Mouse (Mus musculus): Measurements from ENCODE around the gene Tbx3. TPM values are rescaled to one million over a fixed set of nuclear protein-coding genes. Genes with fewer than 3 reads are reported as not detected.

The Tbx3 gene
- total RNA-seq, 4 experiments from 2014 or later, result 2.2 to 4.8 (median 3.4) TPM

GRCm38 (mm10) chr5:119661474-119661873, 9.0 kb upstream of the Tbx3 start:
- DNase-seq (ENCODE audit: low spot score in 2 of 2), result no peak

DNA sequence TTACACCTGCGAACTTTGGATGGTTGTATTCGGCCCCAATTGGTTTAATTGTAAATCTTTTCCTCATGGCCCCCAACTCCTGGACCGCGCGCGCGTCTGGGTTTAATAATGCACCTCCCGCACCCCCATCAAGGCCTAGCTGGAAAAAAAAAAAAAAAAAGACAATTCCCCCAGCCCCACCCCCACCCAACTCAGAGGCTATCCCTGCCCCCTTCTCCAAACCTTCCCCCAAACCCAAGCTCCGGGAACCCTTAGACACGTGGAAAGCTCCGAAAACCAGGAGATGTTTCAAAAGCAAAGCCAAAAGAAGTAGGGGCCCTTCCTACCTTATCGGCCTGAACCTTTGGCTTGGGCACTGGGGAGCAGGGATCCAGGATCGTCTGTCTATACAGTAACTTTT, 8.1 kb upstream of the Tbx3 start:
- DNase-seq (ENCODE audit: low spot score in 2 of 2), result no peak

DNA sequence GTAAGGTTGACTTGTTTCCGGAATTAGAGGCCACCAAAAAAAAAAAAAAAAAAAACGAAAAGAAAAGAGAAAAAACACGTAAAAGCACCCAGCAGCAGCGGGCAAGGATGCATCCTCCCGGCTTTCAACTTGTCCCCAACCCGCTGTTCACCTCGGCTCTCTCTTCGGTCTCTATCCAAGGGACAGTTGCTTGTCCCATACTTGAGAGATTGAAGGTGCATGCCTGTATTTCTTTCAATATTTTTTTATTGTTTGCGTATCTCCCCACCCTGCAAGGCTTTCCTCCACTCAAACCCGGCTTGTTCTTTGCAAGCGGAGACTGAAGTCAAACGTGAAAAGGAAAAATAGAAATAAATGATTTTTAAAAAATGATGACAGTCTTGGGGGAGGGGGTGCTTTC, 7.7 kb upstream of the Tbx3 start:
- DNase-seq (ENCODE audit: low spot score in 2 of 2), result no peak

DNA sequence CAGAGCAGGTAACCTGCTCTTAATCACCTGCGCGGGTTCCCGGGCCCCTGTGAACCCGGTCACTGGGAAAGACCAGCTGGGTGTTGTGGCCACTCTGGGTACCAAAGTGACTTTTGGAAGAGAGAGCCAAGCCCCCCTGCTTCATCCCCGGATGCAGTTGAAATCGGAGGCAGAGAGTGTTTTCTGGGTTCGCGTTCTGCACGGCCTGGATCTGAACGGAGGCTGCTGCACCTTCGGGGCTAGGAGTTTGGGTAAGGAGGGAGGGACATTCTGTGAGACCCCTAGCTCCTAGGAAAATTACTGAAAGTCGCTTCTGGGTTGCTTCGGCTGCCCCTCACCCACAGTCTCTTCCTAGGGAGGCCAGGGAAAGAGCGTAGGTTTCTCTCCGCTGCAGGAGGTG, 7.2 kb upstream of the Tbx3 start:
- no peak for DNase-seq (ENCODE audit: low spot score in 2 of 2)

DNA sequence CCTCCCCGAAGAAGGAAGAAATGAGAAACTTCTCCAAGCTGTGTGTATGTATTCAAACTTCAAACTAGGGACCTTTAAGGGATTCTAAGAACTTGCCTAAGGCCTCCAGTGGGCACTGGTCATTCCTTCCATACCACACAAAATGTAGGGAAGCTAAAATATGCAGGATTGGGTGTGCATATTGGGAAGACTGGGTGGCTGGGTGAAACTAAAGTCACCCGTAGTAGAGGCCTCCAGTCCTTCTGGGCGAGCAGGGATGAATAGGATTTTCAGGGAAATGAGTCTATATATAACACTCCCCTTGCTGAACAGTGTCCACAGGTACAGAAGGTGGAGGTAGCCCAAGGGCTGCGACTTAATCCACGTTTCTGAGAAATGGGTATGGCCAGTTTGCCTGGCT, 6.7 kb upstream of the Tbx3 start:
- no peak for DNase-seq (ENCODE audit: low spot score in 2 of 2)

GRCm38 (mm10) chr5:119665739-119666138, 4.7 kb upstream of the Tbx3 start:
- DNase-seq (ENCODE audit: low spot score in 2 of 2), result no peak

DNA sequence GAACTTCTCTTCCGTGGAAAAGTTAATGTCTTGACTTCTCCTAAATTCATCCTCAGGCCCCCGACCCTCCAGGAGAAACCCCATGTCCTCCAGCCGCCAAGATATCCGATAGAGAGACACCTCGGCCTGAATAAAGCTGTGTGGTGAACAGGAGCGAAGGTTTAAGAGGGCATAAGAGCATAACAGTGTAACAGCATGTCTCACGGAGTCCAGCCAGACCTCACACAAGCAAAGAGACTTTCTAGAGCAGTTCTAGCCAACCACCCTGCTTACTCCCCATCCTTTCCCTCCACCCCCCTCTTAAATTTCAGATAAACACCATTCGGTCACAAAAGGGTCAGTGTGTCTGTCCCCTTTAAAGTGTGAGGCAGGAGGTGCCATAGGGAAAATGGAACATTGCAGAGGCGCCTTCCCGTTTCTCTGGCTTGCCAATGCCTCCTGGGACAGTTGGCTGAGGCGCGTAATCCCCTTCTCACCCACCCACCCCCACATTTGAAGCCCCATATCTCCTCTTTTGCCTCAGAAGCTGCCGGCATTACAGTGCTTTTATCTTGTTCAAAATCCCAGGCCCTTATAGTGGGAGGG, 3.0 kb upstream of the Tbx3 start:
- no peak for DNase-seq (ENCODE audit: low spot score in 2 of 2)

GRCm38 (mm10) chr5:119668191-119668912, 2.1 kb upstream of the Tbx3 start:
- no peak for DNase-seq (ENCODE audit: low spot score in 2 of 2)

GRCm38 (mm10) chr5:119668913-119669411, 1.5 kb upstream of the Tbx3 start:
- DNase-seq (ENCODE audit: low spot score in 2 of 2), result no peak

DNA sequence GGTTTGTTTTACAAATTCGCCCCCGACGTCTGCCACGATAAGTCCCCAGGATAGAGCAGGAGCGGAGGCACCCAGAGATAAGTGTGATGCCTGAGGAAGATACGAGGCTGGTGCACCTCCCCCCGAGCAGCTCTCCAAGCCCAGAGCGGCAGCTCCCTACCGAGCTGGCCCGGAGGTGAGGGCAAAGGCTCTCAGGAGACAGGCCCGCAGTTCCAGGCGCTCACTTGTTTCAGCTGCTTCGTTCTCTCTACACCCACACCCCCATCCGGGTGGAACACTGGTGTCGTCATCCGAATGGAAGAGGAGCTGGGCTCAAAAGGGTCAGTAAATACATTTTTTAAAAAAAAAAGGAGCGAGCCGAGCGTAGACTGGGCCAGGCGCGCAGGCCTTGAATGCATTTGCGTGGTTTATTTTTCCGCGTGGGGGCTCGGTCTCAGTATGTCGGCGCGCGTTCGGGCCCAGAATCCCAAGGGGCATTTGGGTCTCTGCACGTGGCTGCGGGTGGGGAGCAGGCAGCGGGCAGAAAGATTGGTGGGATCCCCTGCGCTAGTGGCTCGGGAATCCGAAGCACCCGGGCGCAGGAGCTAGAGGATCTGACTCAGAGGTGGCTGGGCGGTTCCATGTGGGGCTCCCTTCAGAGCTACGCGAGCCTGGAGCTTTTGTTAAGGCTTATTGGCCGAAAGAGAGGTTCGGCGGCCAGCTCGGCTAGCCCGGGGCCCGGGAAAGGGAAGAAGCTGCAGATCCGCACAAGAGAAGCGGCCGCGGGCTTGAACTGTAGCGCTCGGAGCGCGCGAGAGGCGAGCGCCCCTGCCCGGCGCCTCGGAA, 516 bp upstream of the Tbx3 start:
- no peak for DNase-seq (ENCODE audit: low spot score in 2 of 2)

DNA sequence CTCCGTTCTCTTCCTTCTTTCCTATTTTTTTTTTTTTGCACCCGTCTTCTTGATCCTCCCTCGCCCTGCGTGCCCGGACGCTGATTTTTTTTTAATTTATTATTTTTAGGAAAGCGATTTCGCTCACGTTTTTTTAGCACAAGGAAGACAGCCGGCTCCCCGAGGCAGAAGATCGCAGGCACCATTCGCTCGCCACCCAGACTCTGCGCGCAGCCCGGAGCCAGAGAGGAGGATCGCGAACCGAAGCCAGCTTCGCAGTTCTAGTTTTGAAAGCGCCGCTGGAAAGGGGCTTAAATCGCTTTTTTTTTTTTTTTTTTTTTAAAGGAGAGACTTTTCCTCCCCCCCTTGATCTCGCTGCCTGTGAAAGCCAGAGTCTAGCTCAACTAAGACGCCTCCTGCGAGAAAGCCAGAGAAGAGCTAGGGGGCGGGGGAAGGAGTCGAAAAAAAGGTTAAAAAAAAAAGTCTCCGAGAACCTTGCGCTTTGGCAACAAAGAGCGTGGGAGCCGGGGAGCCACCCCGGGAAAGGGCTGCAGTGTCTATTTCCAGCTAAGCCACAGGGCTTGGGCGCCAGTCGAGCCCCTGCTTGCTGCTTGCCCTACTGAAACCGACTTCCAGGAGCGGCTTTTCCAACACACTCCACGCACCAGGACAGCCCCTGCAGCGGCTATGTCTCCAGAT, 794 bp downstream of the Tbx3 start:
- DNase-seq (ENCODE audit: low spot score in 2 of 2), result no peak

GRCm38 (mm10) chr5:119671965-119672347, 1.5 kb downstream of the Tbx3 start:
- no peak for DNase-seq (ENCODE audit: low spot score in 2 of 2)

DNA sequence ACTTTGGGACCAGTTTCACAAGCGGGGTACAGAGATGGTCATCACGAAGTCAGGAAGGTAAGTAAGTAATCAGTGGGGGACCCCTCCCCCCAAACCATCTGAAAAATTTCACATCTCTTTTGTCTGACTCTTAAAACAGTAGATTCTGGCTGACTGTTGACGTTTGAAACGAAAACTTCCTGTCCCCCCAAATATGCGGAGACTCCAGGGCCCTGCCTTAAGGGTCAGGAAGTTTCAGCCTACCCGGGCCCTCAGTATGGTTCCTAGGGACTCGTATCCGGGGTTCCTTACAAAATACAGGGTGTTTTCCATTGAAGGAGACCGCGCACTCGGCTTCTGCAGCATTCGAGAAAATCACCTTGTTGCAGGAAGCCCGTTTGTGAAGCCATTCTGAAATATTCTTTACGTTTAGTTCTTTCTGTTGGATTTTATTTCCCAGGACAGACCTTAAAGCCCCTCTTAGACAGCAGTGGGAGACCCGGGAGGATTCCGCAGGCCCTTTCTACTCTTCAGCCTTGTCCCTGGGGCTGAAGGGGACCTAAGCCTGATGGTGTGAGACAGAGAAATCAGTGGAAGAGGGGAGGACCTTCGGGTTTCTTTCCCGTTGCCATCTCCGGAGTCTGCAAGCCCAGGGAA, 2.0 kb downstream of the Tbx3 start:
- no peak for DNase-seq (ENCODE audit: low spot score in 2 of 2)

- DNase-seq (ENCODE audit: low spot score in 2 of 2), result no peak
These were observed 2.6 kb downstream of the Tbx3 start for GRCm38 (mm10) chr5:119672984-119673600.

DNA sequence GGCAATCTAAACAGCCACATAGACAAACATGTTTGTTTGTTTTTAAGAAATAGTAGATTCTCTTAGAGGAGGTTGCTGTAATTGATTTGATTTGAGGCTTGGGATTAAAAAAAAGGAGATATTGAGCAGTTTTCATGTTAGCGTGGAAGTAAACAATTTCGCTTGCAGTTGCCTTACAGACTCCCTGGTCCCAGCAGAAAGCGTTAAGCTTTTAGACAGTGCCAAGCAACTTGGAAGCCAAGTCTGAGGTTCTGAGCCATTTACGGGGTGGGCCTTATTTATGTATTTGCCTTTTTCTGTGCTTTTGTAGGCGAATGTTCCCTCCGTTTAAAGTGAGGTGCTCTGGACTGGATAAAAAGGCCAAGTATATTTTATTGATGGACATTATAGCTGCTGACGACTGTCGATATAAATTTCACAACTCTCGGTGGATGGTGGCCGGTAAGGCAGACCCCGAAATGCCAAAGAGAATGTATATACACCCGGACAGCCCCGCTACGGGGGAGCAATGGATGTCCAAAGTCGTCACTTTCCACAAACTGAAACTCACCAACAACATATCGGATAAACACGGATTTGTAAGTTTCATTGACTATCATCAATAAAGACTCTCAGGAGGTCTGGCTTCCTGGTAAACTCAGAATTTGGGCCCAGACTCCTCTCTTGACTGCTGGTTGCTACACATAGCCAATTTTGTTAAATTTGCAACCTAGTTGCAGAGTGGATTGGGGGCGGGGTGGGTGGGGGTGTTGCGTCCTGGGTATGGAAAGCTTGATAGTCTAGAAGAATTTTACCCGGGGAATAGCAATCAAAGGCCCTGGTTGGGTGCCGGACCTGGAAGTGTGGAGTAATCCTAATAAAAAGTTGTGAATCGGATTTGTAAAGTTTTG, 3.5 kb downstream of the Tbx3 start:
- no peak for DNase-seq (ENCODE audit: low spot score in 2 of 2)

GRCm38 (mm10) chr5:119674606-119675330, 4.3 kb downstream of the Tbx3 start:
- DNase-seq (ENCODE audit: low spot score in 2 of 2), result no peak

- no peak for DNase-seq (ENCODE audit: low spot score in 2 of 2)
These were observed 5.8 kb downstream of the Tbx3 start for GRCm38 (mm10) chr5:119676245-119676644.

GRCm38 (mm10) chr5:119678516-119678915, 8.0 kb downstream of the Tbx3 start:
- no peak for DNase-seq (ENCODE audit: low spot score in 2 of 2)

DNA sequence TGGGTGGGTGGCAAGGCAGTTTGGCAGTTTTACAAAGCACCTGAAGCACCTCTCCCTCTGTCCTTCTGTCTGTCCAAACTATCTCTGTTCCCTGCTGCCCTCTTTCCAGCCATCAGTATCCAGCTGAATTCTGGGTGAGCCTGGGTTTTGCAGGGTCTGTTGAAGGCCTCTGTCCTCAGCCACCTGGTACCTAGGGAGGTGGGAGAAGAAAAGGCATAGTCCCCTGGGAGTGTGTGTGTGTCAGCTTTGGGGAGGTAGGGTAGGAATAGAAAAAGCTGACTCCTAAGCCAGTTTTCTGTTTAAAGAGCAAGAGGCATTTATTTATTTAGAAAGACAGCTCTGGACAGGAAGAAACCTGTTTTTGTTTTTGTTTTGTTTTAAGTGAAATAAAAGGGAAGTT, 8.6 kb downstream of the Tbx3 start:
- no peak for DNase-seq (ENCODE audit: low spot score in 2 of 2)

Measured in left cerebral cortex, adult 8-10 months (tissue).